Comparison of ENCODE assay signal across 22 mouse cellular contexts in genomic region chr8:126140998-126141397, GRCm38 (mm10).
"Had no signal": no experiment of that assay in that cellular context is flagged by ENCODE, and none has a peak within 500 bp of the region (broad histone marks: within the 10 kb centered on the region; RNA-seq: fewer than 3 reads in every experiment).

No protein-coding gene starts in this region.

- H3K9ac ChIP-seq: limb, embryonic 12.5 days; limb, embryonic 15.5 days; liver, embryonic 12.5 days; liver, embryonic 15.5 days; lung, embryonic 15.5 days; midbrain, embryonic 13.5 days; neural tube, embryonic 13.5 days; stomach, embryonic 15.5 days had no signal

- H3K27ac ChIP-seq: kidney, postnatal 0 days; limb, embryonic 12.5 days; limb, embryonic 15.5 days; liver, embryonic 12.5 days; liver, embryonic 15.5 days; lung, embryonic 15.5 days; midbrain, embryonic 10.5 days; midbrain, embryonic 13.5 days; neural tube, embryonic 13.5 days; stomach, embryonic 15.5 days had no signal

- H3K9me3 ChIP-seq: limb, embryonic 12.5 days; limb, embryonic 15.5 days; liver, embryonic 12.5 days; liver, embryonic 15.5 days; lung, embryonic 15.5 days; midbrain, embryonic 10.5 days; midbrain, embryonic 13.5 days; neural tube, embryonic 13.5 days; stomach, embryonic 15.5 days had no signal

- DNase-seq: kidney, postnatal 25 days; left cerebral cortex, postnatal 4 days; lung, adult 18-20 months; lung, postnatal 10 days; lung, postnatal 36 days; retina, postnatal 1 day; right cerebral cortex, postnatal 25 days; spleen, adult 18-20 months; thymus, postnatal 25 days had no signal

- ATAC-seq: liver, embryonic 12.5 days; midbrain, embryonic 13.5 days; midbrain, embryonic 16.5 days had no signal

- H3K4me2 ChIP-seq: limb, embryonic 12.5 days; limb, embryonic 15.5 days; liver, embryonic 12.5 days; liver, embryonic 15.5 days; lung, embryonic 15.5 days; midbrain, embryonic 13.5 days; neural tube, embryonic 13.5 days; stomach, embryonic 15.5 days had no signal

- H3K4me1 ChIP-seq: liver, embryonic 15.5 days; megakaryocyte, embryonic 14.5 days had no signal

- H3K36me3 ChIP-seq: limb, embryonic 12.5 days; limb, embryonic 15.5 days; liver, embryonic 12.5 days; liver, embryonic 15.5 days; lung, embryonic 15.5 days; midbrain, embryonic 10.5 days; midbrain, embryonic 13.5 days; neural tube, embryonic 13.5 days; stomach, embryonic 15.5 days had no signal

- H3K4me3 ChIP-seq: limb, embryonic 12.5 days; limb, embryonic 15.5 days; liver, embryonic 12.5 days; liver, embryonic 15.5 days; lung, embryonic 15.5 days; megakaryocyte, embryonic 14.5 days; midbrain, embryonic 10.5 days; midbrain, embryonic 13.5 days; myocyte; neural tube, embryonic 13.5 days; stomach, embryonic 15.5 days had no signal
